Mouse (Mus musculus) gastrocnemius, postnatal 14 days (tissue): Measurements from ENCODE around the gene Zfp772. TPM values are rescaled to one million over a fixed set of nuclear protein-coding genes. Genes with fewer than 3 reads are reported as not detected.
"Not testable (repeated sequence)": the region's sequence is repeated elsewhere in the genome, so short reads cannot be mapped to it uniquely, and the experiment has no call there.

Source experiments
- DNase-seq: peaks from one replicate; pipeline ENCODE4 v3.0.0; 2021; ENCODE audit warnings: mixed read lengths
- intact Hi-C: fragments of 180-260 bp; cut with DNase I; formaldehyde crosslinking; loops from one replicate; pipeline ENCODE4 v1.15.1; 2025; ENCODE audit warnings: low total_unique reads
- long read RNA-seq, 2 experiments: library from polyadenylated mRNA; stranded (forward); transcript quantifications; one replicate each; pipeline ENCODE4 v2.0.0; 2021
- total RNA-seq, 2 experiments: library from RNA; stranded (reverse); gene quantifications; 2 replicates each; pipeline ENCODE4 v1.2.3; 2021

Gene Zfp772
- total RNA-seq, result 1 to 10 TPM; 1.3 TPM
- long read RNA-seq, experiment 1, partial matches to known transcripts, result 0 of 3 reads
- long read RNA-seq, experiment 1, other reads (novel, unspliced or antisense), result 0 of 3 reads
- long read RNA-seq, experiment 2, partial matches to known transcripts, result 0 of 1 reads
- long read RNA-seq, experiment 2, other reads (novel, unspliced or antisense), result 1 of 1 reads

DNA sequence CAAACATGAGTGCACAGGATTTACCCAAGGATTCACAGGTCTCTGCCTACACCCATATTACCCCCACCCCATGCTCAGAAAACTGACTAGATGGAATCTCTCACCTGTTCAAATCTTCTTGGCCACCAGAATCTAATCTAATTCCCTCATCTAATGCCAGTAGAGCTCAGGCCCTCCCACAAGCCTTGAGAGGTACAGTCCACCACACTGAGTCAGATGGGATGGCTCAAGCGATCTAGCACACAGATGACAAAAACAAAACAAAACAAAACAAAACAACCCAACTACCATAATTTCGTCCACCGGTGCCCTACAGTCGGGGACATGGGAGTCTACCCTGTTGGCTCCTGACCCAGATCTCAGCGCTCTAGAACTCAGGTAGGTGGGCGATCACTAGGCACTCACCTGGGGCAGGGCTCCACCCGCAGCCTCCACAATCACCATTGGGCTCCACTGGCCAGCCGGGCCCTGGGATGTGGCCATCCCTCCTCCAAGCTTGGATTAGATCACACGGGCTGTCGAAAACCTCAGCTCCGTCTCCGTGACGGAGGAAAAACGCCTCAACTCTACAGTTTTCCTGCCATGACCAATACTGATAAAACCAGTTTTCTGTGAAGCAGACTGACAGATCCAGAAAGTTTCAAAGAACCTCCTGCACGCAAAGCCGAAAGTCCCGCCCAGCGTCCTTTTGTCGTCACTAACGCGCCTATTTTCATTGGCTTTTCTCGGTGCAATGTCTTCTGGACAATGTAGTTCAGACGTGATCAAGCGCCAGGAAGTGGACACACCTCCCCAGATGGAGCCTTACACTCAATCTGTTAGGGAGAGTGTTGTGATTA, at the start of gene Zfp772:
Gene Zfp772, minus strand, starts transcription at position 686 of the 839 bp plus-strand sequence.
- intact Hi-C loops, DNase-seq: not testable (repeated sequence)

DNA sequence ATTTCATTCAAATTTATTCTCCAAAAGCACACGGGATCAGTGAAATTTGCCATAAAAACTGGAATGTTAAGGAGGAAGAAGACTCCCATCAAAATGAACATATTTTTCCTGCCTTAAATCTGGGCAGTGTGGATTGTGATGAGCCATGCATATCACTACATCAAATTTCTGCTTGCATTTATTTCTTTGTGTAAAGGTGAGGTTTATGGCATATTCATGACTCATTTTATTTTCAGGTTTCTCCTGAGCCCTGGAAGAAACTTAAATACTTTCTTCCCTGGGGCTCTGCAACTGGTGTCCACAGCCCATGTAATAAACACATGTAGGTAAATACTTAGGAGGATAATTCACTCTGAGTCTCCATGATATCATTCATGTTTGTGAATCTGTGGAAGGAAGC, 37.4 kb upstream of the Zfp772 start, which contains the start of gene Vmn2r29:
Gene Vmn2r29, minus strand, starts transcription at position 101 of the 400 bp plus-strand sequence.
- intact Hi-C loops, result not testable (repeated sequence)

DNA sequence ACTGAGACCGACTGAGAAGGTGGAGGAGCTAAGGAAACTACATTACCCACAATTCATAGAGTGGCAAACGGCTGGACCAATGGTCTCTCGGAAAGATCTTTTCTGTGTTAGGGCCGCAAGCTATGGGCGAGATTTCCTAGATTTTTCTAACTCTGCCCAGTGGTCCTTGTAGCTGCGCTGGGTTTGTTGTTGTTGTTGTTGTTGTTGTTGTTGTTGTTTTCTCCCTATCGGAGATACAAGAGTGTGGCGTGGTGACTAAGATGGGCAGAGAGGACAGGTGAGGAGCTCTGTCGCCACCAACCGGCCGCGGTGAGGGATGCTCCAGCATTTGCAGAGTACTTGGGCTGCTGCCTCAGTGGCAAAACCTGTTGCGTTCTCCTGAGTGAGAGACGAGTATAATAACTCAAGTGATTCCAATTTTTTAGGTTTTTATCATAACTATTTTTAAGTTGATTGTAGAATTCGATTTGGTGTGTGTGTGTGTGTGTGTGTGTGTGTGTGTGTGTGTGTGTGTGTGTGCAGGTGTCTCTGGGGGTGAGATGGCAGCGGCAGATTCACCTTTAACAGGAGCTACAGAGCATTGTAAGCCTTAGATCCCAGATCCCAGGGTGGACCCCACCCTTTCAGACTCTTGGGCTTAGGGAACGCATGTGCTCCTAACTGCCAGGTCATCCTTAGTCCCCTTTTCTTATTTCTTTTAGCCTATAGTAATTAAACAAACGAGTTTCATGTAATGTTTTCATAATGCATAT, 21.4 kb downstream of the Zfp772 start:
- peak; percentile 55 for DNase-seq
- intact Hi-C loops, result no loop called here

More for the DNA sequence above, 37.4 kb upstream of the Zfp772 start, which contains the start of gene Vmn2r29:
- not testable (repeated sequence) for DNase-seq

DNA sequence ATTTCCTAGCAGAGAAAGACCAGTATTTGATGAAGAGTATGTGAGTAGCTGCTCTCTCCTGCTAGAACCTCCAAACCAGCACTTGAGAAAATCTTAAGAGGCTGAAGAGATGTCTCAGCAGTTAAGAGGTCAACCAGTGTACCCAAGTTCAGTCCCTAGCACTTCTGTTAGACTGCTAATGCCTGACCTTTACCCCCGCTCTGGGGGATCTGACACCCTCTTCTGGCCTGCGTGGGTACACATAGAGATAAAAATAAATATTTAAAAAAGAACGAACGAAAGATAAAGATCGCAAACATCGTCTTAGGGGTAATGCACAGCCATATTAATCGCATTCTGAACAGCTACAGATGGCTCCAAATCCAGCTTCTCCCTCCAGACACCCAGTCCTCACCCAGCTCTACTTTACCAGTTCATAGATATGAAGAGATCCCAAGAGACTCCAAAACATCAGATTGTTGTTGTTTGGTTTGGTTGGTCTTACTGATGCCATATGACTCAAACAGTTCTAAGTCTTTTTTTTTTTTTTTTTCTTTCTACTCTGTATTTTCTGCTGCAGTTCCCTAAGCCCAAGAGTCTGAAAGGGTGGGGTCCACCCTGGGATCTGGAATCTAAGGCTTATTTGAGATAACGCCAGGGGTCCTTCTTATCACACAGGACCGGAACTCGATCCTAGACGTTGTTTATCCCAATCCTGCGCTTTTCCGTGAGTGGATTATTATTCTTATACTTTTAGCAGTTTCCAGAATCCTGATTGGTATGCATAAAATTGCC, 22.2 kb downstream of the Zfp772 start:
- intact Hi-C loops, result no loop called here
- DNase-seq, result no peak

DNA sequence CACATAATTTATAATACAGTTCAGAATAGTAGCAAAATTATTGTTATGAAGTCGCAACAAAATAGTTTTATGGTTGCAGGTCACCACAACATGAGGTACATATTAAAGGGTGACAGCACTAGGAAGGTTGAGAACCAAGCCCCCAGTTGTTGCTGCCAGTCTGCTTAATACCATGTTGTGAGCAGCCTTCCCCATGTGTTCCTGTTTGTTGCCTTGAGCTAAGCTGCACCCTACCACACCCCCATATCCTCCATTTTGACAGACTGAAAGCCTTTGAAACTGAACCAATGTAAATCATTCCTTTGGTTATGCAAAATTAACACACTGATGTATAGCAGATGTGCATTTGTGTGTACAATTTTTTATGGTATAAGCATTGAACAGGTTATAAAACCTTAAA, 23.9 kb downstream of the Zfp772 start:
- DNase-seq, result no peak
- intact Hi-C loops, result no loop called here

DNA sequence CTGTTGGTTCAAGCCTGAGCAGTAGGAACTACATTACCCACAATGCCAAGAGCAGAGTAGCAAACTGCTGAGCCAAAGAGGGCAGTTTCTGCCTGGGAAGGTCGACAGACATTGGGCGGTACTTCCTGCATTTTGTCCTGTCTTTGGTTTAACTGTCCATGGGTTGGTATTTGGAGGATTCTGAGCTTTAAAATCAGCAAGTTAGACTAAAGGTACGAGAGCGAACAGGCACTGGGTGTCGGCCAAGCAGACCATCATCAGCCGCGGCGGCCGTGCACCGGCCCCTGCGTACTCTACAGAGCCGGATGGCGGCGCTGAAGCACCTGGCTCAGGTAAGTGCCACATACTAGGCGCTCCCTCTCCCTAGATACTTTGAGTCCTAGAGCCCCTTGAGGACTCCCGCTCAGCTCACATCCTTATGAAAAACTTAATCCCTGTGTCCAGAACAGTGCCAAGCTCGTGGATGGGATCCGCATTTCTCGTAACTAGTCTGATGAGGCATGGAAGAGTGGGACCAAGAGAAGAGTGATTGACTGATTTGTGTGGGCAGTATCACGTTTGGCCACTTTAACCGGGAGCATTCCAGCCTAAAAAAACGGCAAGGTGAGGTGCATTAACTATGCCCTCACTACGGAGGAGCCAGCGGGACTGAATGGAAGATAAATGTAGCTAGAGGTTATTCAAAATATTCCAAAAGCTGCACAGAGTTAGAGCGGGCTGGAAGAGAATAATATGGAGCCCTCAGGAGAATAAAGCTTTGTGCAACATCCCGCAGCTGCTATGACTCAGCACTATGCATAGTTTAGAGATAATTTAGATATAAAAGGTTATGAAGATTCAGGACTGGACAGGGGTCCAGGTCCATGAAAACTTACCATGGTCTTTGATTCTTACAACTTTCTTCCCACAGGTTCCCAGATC, 38.3 kb downstream of the Zfp772 start, which contains the start of gene Zfp418:
Gene Zfp418, plus strand, starts transcription at position 104 of the 921 bp plus-strand sequence.
- DNase-seq, result peak; percentile 47
- intact Hi-C loops, result no loop called here

Other genes with a start within 250 kb of the Zfp772 start
- gene Aurkc, start 214.7 kb downstream of the Zfp772 start, total RNA-seq, result not detected
- gene Zfp954, start 88.5 kb downstream of the Zfp772 start, total RNA-seq, result 1 to 10 TPM; 2.7 to 3.4 TPM
- gene Zfp773, start 73.2 kb downstream of the Zfp772 start, total RNA-seq, result under 1 TPM; 0.12 to 0.22 TPM
- gene Zfp418, start 38.7 kb downstream of the Zfp772 start, total RNA-seq, result under 1 TPM; 0.80 to 0.82 TPM
- gene Vmn2r29, start 37.3 kb upstream of the Zfp772 start, total RNA-seq, result under 1 TPM; 0.10 to 0.11 TPM
- under 1 TPM; 0.49 to 0.59 TPM for gene Gm45844, start 68.3 kb upstream of the Zfp772 start, total RNA-seq
- gene Clcn4, start 90.9 kb upstream of the Zfp772 start, total RNA-seq, result 10 to 100 TPM; 24.0 to 24.5 TPM
- not detected for gene Vmn2r30, start 127.6 kb upstream of the Zfp772 start, total RNA-seq
- gene Gm45783, start 164.6 kb upstream of the Zfp772 start, total RNA-seq, result not detected
- not detected for gene Vmn2r31, start 189.7 kb upstream of the Zfp772 start, total RNA-seq